Mouse (Mus musculus): ENCODE measurements around the gene Acadm.

Gene Acadm

DNA sequence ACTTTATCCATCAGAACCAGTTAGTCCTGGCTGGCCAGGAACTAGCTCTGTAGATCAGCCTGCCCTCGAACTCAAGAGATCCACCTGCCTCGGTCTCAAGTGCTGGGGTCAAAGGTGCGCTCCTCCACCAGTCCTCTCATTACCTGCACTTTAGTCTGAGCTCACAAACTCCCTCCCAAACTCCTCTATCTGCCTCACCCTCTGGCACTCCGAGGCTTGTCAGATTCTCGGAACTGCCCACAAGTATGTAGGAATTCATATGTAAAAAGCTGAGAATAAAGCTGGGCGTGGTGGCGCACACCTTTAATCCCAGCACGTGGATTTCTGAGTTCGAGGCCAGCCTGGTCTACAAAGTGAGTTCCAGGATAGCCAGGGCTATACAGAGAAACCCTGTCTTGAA, 3.9 kb downstream of the Acadm start:
- no peak for DNase-seq

DNA sequence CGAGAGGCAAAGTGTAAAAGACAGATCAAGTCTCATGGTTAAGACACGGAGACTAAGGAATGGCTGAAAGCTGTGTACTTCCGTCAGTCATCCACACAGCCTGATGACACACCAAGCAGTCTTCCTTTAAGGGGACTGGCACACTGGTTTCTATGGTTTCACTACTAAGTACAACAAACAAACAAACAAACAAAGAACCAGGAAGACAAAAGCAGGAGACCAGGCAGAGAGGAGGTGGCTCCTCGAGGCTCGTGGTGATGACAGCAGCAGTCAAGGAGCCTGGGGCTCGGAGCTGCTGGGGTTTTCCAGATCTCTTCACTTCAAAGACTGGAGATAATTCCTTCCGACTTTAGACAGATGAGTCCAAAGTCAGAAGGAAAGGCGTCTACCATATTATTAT, 4.4 kb downstream of the Acadm start:
- DNase-seq: no peak

DNA sequence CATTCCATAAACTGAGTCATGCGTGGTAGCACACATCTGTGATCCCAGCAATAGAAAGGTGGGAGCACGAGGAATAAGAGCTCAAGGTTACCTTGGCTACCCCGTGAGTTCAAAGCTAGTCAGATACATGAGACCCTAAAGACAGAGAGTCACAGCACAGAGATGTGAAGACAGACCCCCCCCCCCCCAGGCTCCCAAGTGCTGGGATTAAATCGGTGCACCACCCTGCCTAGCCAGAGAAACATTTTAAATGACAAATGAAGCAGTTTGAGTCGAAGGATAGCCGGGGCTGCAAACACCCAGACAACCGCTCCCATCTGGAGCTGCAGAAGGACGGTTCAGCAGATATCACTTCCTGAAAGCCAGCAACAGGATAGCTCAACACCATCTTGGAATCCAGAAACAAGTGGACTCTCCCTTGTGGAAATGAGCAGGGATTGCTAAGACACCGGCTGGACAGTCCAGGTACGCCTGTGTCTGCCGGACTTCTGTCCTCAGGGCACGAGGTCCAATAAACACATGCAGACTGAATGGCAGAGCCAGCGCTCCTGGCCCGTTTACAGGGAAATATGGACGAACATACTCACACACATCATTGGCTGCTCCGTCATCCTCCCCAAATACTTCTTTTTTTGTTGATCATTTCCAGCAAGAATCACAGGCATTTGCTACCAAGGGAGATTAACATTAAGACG, 7.2 kb downstream of the Acadm start:
- no peak for DNase-seq

GRCm38 (mm10) chr3:153935878-153936277, 8.6 kb downstream of the Acadm start:
- no peak for DNase-seq

DNA sequence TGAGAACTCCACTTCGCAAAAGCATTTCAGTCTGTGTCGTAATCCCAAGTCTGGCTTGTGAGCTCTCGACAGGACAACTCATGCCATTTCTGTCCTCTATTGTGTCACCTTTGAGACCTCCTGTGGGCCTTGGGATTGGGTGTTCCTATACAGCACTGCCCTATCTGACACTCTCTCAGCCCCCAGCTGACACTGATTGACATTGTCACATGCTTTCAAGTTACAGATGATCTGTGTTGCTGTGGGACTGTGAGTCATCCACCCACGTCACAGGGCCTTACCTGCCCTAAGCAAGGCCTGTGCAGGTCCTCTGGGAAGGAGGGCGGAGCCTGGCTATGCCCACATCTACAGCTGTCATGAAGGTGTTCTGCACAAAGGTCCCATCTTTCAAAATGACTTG, 12.0 kb downstream of the Acadm start:
- DNase-seq: no peak

GRCm38 (mm10) chr3:153929526-153929925, 14.9 kb downstream of the Acadm start:
- no peak for DNase-seq

DNA sequence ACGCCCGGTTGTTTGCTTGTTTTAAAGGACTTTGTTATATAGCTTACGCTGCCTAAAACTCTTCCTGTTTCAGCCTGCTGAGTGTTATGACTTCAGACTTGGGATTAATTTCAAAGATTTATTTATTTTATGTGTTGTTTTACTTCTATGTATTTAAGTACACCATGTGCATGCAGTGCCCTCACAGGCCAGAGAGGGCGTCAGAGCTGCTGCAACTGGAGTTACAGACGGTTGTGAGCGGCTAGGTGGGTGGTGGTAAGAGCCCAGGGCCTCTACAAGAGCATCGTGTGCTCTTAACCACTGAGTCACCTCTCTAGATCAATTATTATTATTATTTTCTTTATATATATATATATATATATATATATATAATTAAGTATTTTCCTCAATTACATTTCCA, 18.1 kb downstream of the Acadm start:
- DNase-seq: no peak

DNA sequence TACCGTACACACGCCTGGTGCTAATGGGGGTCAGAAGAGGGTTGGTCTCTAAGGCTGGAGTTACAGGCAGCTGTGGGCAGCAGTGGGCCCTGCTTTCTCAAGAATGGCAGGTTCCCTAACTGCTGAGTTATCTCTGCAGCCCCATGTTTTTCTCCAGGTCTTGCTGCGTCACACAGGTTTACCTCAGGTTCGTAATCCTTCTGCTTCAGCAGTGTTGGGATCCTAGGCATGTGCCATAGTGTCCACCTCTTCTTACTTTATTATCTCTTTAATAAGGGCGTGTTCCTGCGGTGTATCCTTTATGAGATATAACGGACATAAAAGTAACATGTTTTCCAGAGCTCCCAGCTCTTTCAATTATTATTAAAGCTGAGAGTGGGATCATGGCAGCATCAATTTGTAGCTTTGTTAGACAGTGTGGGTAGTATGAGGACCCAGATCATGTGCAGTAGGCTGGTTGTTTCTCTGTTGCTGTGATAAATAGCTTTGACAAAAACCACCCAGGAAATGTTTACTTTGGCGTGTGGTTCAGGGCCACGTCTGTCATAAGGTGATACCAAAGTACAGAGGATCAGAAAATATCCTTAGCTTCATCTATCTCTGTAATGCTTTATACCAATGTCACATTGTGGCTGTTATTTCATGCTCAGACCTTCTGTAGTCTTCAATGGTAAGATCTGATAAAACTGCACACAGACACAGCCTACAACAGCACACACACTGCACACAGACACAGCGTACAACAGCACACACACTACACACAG, 23.1 kb downstream of the Acadm start:
- DNase-seq: no peak

GRCm38 (mm10) chr3:153917200-153917599, 27.2 kb downstream of the Acadm start:
- no peak for DNase-seq

GRCm38 (mm10) chr3:153913510-153914243, 30.8 kb downstream of the Acadm start:
- peak; percentile 55 for DNase-seq

DNA sequence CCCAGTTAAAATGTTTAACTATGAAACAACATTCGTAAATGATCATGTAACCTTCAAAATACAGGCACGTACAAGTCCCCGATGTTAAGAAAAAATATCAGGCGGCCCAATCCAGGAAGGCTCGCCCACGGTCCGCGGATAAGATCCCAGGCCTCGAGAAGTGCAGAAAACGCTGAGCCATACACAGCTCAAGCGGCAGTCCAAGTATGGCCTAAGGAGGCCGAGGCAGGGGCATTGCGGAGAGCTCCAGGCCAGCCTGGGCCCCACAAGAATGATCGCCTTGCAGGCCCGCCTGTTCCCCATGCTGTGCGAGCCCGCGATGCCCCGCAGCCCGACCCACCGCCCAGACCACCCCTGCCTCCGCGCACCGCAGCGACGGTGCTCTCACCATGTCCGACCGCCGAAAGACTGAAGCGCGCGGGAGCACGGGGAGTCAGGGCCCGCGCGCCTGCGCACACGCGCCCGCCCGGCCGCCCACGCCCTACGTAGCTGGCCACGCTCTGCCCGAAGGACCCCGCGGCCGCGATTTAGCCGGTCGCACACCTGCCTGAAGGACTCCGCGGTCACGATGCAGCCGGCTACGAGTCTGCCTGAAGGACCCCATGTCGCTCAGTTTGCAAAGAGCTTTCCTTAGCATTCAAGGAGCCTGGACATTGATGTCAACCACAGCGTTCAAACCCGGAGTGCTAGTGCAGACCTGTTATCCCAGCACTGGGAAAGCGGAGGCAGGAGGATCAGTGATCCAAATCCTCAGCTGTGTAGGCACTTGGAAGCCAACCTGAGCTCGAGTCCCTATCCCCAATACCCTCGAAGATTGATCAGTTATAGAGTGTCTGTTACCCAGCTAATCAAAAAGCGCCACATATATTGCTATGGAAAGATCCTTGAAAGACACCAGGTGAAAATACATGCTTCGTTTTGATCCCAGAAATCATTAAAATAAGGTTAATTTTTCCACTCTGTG, 31.6 kb downstream of the Acadm start, which contains the start of gene Rabggtb:
TSS of gene Rabggtb (minus strand) at position 464 of the 964 bp plus-strand sequence.
- peak; percentile 95 for DNase-seq

DNA sequence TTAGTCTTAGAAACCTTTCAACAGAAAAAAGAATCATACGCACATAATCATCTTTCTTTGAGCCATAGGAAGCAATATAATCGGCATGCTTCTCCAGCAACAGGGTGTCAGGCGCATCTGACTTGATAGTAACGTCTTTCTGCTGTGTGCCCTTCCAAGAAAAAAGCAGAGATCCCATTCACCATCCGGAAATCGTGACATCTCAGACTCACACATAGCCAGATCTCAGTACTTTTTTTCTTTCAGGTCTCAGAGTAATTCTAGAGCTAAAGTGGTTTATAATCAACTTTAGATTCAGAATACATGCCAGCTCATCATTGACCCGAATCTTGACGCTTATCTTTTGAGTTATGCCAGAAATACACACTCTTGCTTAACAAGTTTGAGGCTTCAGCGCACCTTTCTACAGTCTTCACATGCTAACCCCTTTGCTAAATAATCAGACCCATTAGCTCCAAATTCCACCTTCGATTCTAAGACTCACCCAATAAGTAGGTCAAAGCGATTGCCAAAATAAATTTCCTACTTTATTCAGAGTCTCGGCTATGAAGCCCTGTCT, 32.5 kb downstream of the Acadm start:
- peak; percentile 30 for DNase-seq

- peak; percentile 46 for DNase-seq
Measured at GRCm38 (mm10) chr3:153911197-153911881, 33.1 kb downstream of the Acadm start.

- no peak for DNase-seq
Measured at GRCm38 (mm10) chr3:153910489-153910888, 33.9 kb downstream of the Acadm start.

DNA sequence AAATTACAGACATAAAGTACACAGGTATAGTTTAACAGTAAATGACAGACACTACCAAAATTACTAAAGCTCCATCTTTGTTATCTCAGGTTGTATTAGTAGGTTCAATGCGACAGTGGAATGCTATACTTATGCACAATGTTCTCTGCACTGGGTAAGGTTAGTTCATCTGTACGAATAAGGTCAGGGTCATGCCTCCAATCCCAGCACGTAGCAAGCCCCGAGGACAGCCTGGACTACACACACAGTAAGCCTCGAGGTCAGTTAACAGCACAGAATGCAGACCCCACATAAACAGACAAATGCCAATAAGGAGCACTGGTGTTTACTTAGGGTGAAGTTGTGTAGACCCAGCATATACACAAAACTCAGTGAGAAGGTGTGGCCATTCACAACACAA, 35.5 kb downstream of the Acadm start:
- no peak for DNase-seq

- DNase-seq: no peak
Measured at GRCm38 (mm10) chr3:153906136-153906871, 38.1 kb downstream of the Acadm start, which contains the start of gene Msh4. TSS of gene Msh4 (minus strand) at chr3:153906138.

DNA sequence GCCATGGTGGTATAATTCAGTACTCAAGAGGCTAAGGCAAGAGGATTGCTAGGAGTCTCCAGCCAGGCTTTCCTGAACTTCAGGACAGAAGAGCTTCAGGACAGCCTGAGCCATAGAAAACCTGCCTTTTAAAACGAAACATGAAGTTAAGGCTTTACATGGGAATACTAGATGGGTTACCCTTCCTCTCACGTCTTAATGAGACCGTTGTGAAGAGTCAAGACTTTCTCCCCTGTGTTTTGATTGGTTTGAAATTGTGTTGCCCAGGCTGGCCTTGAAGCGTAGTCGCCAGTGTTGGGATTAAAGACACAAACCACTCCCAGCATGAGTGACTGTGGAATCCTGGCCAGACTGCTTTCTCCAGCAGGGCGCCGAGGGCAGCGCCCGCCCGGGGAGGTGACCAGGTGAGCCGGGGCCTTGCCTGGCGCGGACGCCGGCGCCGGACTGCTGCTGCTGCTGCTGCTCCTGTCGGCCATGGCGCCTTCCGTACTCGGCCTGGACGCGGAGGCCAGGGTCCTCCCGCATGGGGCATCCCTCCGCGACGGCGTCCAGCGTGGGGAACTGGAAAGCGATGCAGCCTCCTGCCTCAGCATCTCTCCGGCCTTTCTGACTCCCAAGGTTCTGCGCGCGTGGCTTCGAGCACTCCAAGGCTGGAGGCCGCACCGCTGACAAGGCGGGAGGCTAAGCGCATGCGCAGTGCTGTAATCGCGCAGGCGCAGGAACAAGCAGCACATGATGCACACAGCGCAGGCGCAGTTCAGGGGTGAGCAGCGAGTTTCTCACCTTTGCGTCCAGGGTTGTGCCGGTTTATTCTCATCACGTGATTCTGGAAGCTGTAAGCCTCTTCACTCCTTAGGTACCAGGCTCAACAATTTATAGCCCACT, 38.9 kb downstream of the Acadm start:
- DNase-seq: no peak

GRCm38 (mm10) chr3:153904586-153904985, 39.8 kb downstream of the Acadm start:
- DNase-seq: peak; percentile 51

DNA sequence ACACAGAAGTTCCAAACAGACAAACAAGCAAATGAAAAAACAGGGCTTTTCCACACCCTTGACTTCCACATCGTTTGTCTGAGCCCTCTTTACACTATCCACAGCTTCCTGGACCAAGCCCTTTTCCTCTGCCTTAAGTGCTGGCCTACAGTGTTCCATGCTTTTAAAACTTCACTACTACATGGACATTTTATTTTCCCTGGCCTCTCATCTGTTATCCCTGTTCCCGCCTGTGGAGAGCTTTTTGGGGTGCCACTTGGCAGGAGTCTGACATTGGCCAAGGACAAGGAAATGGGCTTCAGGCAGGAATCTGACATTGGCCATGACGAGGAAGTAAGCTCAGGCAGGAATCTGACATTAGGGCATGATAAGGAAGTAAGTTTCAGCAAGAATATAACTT, 41.8 kb downstream of the Acadm start:
- no peak for DNase-seq

GRCm38 (mm10) chr3:153901904-153902303, 42.5 kb downstream of the Acadm start:
- no peak for DNase-seq

Data from cerebellum, adult 9-10 months (tissue).